Mouse (Mus musculus) left cerebral cortex, adult 8-10 months (tissue): ENCODE data around the gene Ly6g6c. TPM values are rescaled to one million over a fixed set of nuclear protein-coding genes. Genes with fewer than 3 reads are reported as not detected.

ENCODE experiments used
- DNase-seq, 2 experiments: peaks; one replicate each; pipeline ENCODE4 v3.0.0; 2022; ENCODE audit warnings: low spot score in 2 of 2
- total RNA-seq, 4 experiments: library from RNA; stranded (reverse); gene quantifications; 2 replicates each; pipeline ENCODE4 v1.2.4; 2022

Ly6g6c gene
- total RNA-seq, 4 experiments from 2014 or later, result not detected

GRCm38 (mm10) chr17:35106522-35106921, 41.3 kb downstream of the Ly6g6c start:
- DNase-seq, result no peak

GRCm38 (mm10) chr17:35108097-35108496, 42.9 kb downstream of the Ly6g6c start, which contains the start of gene Ly6g5c:
Ly6g5c (plus strand) TSS chr17:35108279.
- no peak for DNase-seq

GRCm38 (mm10) chr17:35111774-35112173, 46.6 kb downstream of the Ly6g6c start:
- DNase-seq, result no peak

DNA sequence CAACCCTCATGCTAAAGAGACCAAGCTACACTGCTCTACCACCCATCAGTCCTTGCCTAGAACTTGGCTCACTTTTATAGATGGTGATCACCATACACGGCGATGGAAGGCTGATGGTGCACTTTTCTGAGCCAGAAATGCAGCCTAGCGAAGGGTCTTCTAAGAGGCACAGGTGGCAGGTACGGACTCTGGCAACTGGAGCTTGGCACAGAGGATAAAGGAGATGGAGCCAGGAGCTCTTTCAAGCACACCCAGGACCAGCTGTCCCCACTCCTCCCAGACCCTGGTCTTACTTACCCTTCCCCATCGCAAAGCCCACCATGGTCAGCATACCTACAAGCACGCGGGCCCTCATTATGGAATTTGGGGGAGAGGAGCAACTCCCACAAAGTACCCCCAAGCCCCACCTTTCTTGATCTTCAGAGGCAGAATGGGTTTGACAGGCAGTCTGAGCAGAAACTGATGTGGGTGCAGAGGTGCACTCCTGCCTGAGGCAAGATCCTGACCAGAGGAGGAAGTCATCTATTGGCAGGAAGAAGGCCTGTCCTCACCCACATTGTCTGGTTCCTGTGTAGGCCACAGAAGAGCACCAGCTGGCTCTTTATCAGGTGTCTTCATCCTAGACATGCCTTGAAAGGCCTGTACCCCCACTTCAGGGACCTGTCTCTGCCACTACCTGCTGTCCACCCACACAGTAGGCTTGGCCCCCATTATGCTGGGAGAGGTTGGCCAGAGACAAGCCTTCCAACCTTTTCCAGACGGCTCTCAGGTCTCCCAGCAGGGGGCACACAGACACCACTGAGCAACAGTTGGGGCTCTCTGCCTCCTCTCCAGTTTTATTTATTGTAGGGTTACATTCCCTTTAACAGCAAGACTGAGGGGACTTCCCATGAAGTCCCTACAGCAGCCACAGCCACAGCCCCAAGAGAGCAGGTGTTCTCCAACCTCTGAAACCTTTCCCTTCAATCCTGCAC, 50.1 kb downstream of the Ly6g6c start, which contains the start of gene Ly6g5b:
Gene Ly6g5b, minus strand, starts transcription at position 383 of the 974 bp plus-strand sequence.
- DNase-seq, result no peak

Other genes with a start within 250 kb of the Ly6g6c start
- 10 to 100 TPM; 45.3 to 49.5 (median 47.7) TPM for gene Stk19, start 228.4 kb upstream of the Ly6g6c start, total RNA-seq
- 10 to 100 TPM; 31.8 to 37.2 (median 34.0) TPM for gene Dxo, start 228.4 kb upstream of the Ly6g6c start, total RNA-seq
- gene Skiv2l, start 215.2 kb upstream of the Ly6g6c start, total RNA-seq, result 10 to 100 TPM; 61.1 to 73.1 (median 67.3) TPM
- gene Nelfe, start 215.0 kb upstream of the Ly6g6c start, total RNA-seq, result 10 to 100 TPM; 34.8 to 38.3 (median 37.2) TPM
- under 1 TPM in 1 of 4 experiments, not detected in 3; 0.43 TPM for gene Cfb, start 202.9 kb upstream of the Ly6g6c start, total RNA-seq
- 1 to 10 TPM; 8.3 to 9.1 (median 9.0) TPM for gene Zbtb12, start 185.9 kb upstream of the Ly6g6c start, total RNA-seq
- gene Gm20547, start 183.3 kb upstream of the Ly6g6c start, total RNA-seq, result not detected
- gene C2, start 167.1 kb upstream of the Ly6g6c start, total RNA-seq, result 1 to 10 TPM; 1.6 to 5.9 (median 4.0) TPM
- gene Ehmt2, start 166.9 kb upstream of the Ly6g6c start, total RNA-seq, result 100 to 1,000 TPM; 182 to 191 (median 185) TPM
- under 1 TPM; 0.33 to 0.66 (median 0.51) TPM for gene Slc44a4, start 150.9 kb upstream of the Ly6g6c start, total RNA-seq
- gene Neu1, start 134.1 kb upstream of the Ly6g6c start, total RNA-seq, result 10 to 100 TPM; 40.1 to 44.4 (median 42.7) TPM
- 10 to 100 TPM in 2 of 4 experiments, 1 to 10 TPM in 2; 6.9 to 13.1 (median 10.4) TPM for gene Hspa1b, start 106.2 kb upstream of the Ly6g6c start, total RNA-seq
- not detected for gene Gm20481, start 95.5 kb upstream of the Ly6g6c start, total RNA-seq
- gene Hspa1a, start 93.2 kb upstream of the Ly6g6c start, total RNA-seq, result 10 to 100 TPM; 11.9 to 17.5 (median 13.7) TPM
- gene Hspa1l, start 92.7 kb upstream of the Ly6g6c start, total RNA-seq, result under 1 TPM; 0.24 to 0.72 (median 0.58) TPM
- 10 to 100 TPM; 14.1 to 22.5 (median 17.3) TPM for gene Lsm2, start 83.5 kb upstream of the Ly6g6c start, total RNA-seq
- gene Vars, start 64.4 kb upstream of the Ly6g6c start, total RNA-seq, result 10 to 100 TPM; 43.5 to 53.0 (median 48.2) TPM
- 1 to 10 TPM in 3 of 4 experiments, under 1 TPM in 1; 0.95 to 1.5 (median 1.3) TPM for gene Vwa7, start 48.8 kb upstream of the Ly6g6c start, total RNA-seq
- under 1 TPM in 2 of 4 experiments, not detected in 2; 0.59 to 0.67 TPM for gene Sapcd1, start 37.4 kb upstream of the Ly6g6c start, total RNA-seq
- 1 to 10 TPM in 1 of 4 experiments, under 1 TPM in 2, not detected in 1; 0.34 to 1.2 (median 0.78) TPM for gene Msh5, start 18.6 kb upstream of the Ly6g6c start, total RNA-seq
- 10 to 100 TPM; 10.2 to 18.3 (median 11.8) TPM for gene Clic1, start 15.4 kb upstream of the Ly6g6c start, total RNA-seq
- gene Ddah2, start 6.4 kb upstream of the Ly6g6c start, total RNA-seq, result 10 to 100 TPM; 13.1 to 20.2 (median 14.8) TPM
- under 1 TPM in 1 of 4 experiments, not detected in 3; 0.15 TPM for gene Mpig6b, start 796 bp downstream of the Ly6g6c start, total RNA-seq
- gene Ly6g6e, start 11.5 kb downstream of the Ly6g6c start, total RNA-seq, result 1 to 10 TPM; 3.7 to 4.9 (median 4.0) TPM
- gene Ly6g6d, start 12.7 kb downstream of the Ly6g6c start, total RNA-seq, result 1 to 10 TPM in 3 of 4 experiments, under 1 TPM in 1; 0.70 to 1.8 (median 1.3) TPM
- gene Ly6g6f, start 20.2 kb downstream of the Ly6g6c start, total RNA-seq, result under 1 TPM in 2 of 4 experiments, not detected in 2; 0.50 to 0.54 TPM
- gene Abhd16a, start 23.9 kb downstream of the Ly6g6c start, total RNA-seq, result 100 to 1,000 TPM; 117 to 125 (median 121) TPM
- gene Ly6g5c, start 42.9 kb downstream of the Ly6g6c start, total RNA-seq, result not detected
- gene Ly6g5b, start 50.0 kb downstream of the Ly6g6c start, total RNA-seq, result under 1 TPM; 0.32 to 1.00 (median 0.46) TPM
- 10 to 100 TPM; 19.7 to 24.5 (median 22.8) TPM for gene Gpank1, start 56.1 kb downstream of the Ly6g6c start, total RNA-seq
- 100 to 1,000 TPM; 188 to 228 (median 194) TPM for gene Csnk2b, start 56.7 kb downstream of the Ly6g6c start, total RNA-seq
- gene D17H6S53E, start 61.0 kb downstream of the Ly6g6c start, total RNA-seq, result 10 to 100 TPM; 25.6 to 34.3 (median 30.1) TPM
- gene Apom, start 66.7 kb downstream of the Ly6g6c start, total RNA-seq, result not detected
- 100 to 1,000 TPM; 263 to 306 (median 290) TPM for gene Bag6, start 69.8 kb downstream of the Ly6g6c start, total RNA-seq
- 100 to 1,000 TPM; 272 to 295 (median 280) TPM for gene Prrc2a, start 99.5 kb downstream of the Ly6g6c start, total RNA-seq
- 10 to 100 TPM; 11.2 to 30.3 (median 17.4) TPM for gene Aif1, start 110.7 kb downstream of the Ly6g6c start, total RNA-seq
- gene Lst1, start 123.1 kb downstream of the Ly6g6c start, total RNA-seq, result 10 to 100 TPM in 1 of 4 experiments, 1 to 10 TPM in 3; 6.5 to 10.1 (median 7.9) TPM
- gene Ltb, start 129.1 kb downstream of the Ly6g6c start, total RNA-seq, result 1 to 10 TPM in 3 of 4 experiments, not detected in 1; 1.0 to 1.6 (median 1.2) TPM
- under 1 TPM in 1 of 4 experiments, not detected in 3; 0.39 TPM for gene Tnf, start 136.6 kb downstream of the Ly6g6c start, total RNA-seq
- gene Lta, start 140.0 kb downstream of the Ly6g6c start, total RNA-seq, result 1 to 10 TPM in 1 of 4 experiments, under 1 TPM in 3; 0.28 to 1.2 (median 0.58) TPM
- gene Gm16181, start 155.4 kb downstream of the Ly6g6c start, total RNA-seq, result not detected
- 100 to 1,000 TPM; 552 to 589 (median 575) TPM for gene Atp6v1g2, start 168.3 kb downstream of the Ly6g6c start, total RNA-seq
- 10 to 100 TPM; 14.1 to 18.8 (median 17.1) TPM for gene Nfkbil1, start 170.4 kb downstream of the Ly6g6c start, total RNA-seq
- gene Ddx39b, start 176.4 kb downstream of the Ly6g6c start, total RNA-seq, result 100 to 1,000 TPM; 175 to 212 (median 200) TPM
- 10 to 100 TPM; 29.5 to 72.8 (median 47.5) TPM for gene H2-D1, start 197.3 kb downstream of the Ly6g6c start, total RNA-seq